Mouse (Mus musculus) neural tube, embryonic 14.5 days (tissue): Measurements from ENCODE around the gene Gm47791. TPM values are rescaled to one million over a fixed set of nuclear protein-coding genes. Genes with fewer than 3 reads are reported as not detected.

Experiments used
- polyA plus RNA-seq: library from polyadenylated mRNA; unstranded; fragments of >200 nt; fragmentation: Nextera tagmentation; extraction: Ambion mirVana; gene quantifications from 2 replicates; pipeline ENCODE4 v1.2.1, GENCODE M21; 2014

The Gm47791 gene
- polyA plus RNA-seq, 1 experiment from 2014 or later = not detected

Other genes starting within 250 kb of the Gm47791 start
- 0.24 TPM in 2 replicates for gene Col4a4, start 184.4 kb downstream of the Gm47791 start, polyA plus RNA-seq
- gene Col4a3, start 184.3 kb downstream of the Gm47791 start, polyA plus RNA-seq = 0.09 and 0.33 TPM in 2 replicates
- 451 and 460 TPM in 2 replicates for gene Mff, start 46.4 kb downstream of the Gm47791 start, polyA plus RNA-seq
- not detected in 2 replicates for gene Tm4sf20, start 2.8 kb downstream of the Gm47791 start, polyA plus RNA-seq
- gene Agfg1, start 68.2 kb upstream of the Gm47791 start, polyA plus RNA-seq = 39.5 and 45.9 TPM in 2 replicates
- not detected in 2 replicates for gene A030005L19Rik, start 142.1 kb upstream of the Gm47791 start, polyA plus RNA-seq
- gene A030014E15Rik, start 153.7 kb upstream of the Gm47791 start, polyA plus RNA-seq = not detected in 2 replicates
- not detected in 2 replicates for gene Gm6217, start 160.2 kb upstream of the Gm47791 start, polyA plus RNA-seq
- not detected in 2 replicates for gene A030003K21Rik, start 172.1 kb upstream of the Gm47791 start, polyA plus RNA-seq
- gene Gm7544, start 184.8 kb upstream of the Gm47791 start, polyA plus RNA-seq = not detected in 2 replicates
- not detected in 2 replicates for gene Gm47955, start 189.0 kb upstream of the Gm47791 start, polyA plus RNA-seq
- gene Gm47959, start 229.3 kb upstream of the Gm47791 start, polyA plus RNA-seq = not detected in 2 replicates